Mouse (Mus musculus) E14TG2a.4 (cell line): ENCODE results near the gene Gm5089.

Experiments
- H3K27me3 ChIP-seq: 2 replicates; pipeline ENCODE4 v1.6.1; 2014; ENCODE audit warnings: low read length, control low read depth; ENCODE audit not compliant: insufficient read depth
- H3K36me3 ChIP-seq: 2 replicates; pipeline ENCODE4 v1.6.1; 2014; ENCODE audit warnings: low read length, control low read depth; ENCODE audit not compliant: insufficient read depth
- H3K4me1 ChIP-seq: replicated peaks from 2 replicates; pipeline ENCODE4 v1.6.1; 2014; ENCODE audit warnings: low read depth, low read length, control low read depth
- H3K4me3 ChIP-seq: replicated peaks from 2 replicates; pipeline ENCODE4 v1.5.1; 2014; ENCODE audit warnings: mild to moderate bottlenecking, low read length
- H3K9me3 ChIP-seq: 2 replicates; pipeline ENCODE4 v1.6.1; 2014; ENCODE audit warnings: low read length, control low read depth
- CTCF ChIP-seq: conservative IDR thresholded peaks from 2 replicates; pipeline ENCODE4 v1.5.1; 2014; ENCODE audit warnings: low read length
- NANOG ChIP-seq: IDR thresholded peaks from 2 replicates; pipeline ENCODE4 v1.6.1; 2014; ENCODE audit warnings: borderline replicate concordance, low read length, mixed read lengths
- POU5F1 ChIP-seq: IDR thresholded peaks from 2 replicates; pipeline ENCODE4 v1.6.1; 2014; ENCODE audit warnings: low read length, borderline replicate concordance

Gene Gm5089

DNA sequence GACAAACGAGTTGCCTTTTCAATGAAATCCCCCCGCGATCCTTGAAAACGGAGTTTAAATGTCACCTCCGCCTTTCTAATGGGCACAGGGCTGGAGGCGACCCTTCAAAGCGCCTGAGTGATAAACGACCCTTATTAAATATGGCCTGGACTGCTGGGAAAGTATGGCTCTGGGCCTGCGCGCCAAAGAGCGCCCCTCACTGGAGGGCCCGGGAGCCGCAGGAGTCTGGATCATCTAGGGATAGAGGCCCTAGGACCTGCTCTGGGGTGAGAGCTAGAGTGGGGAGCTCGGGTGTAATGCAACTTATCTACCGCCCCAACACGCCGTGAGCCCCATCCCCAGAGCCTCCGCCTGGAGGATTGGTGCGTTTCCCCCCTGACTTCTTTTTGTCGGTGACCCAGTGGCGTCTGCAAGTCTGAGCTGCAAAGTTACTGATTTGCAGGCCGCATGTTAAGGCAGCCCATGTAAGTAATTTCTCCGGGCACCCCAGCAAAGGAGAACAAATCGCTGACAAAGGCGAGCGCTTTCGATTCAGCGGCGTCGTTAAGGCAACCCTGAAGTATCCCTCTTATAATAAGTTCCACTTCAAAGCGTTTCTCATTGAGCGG lies 2.6 kb upstream of the Gm5089 start:
- TF ChIP-seq POU5F1 (no peak), CTCF (peak; percentile 68)
- Histone ChIP-seq H3K4me1 (peaks cover 54% of the 10 kb centered on the region), H3K36me3 (peaks cover 20% of the 10 kb centered on the region), H3K27me3 (peaks cover 46% of the 10 kb centered on the region), H3K9me3 (no peaks in the 10 kb centered on the region), H3K4me3 (peak overlapping the region; percentile 49; the same call in 1 of the 2 replicates)

DNA sequence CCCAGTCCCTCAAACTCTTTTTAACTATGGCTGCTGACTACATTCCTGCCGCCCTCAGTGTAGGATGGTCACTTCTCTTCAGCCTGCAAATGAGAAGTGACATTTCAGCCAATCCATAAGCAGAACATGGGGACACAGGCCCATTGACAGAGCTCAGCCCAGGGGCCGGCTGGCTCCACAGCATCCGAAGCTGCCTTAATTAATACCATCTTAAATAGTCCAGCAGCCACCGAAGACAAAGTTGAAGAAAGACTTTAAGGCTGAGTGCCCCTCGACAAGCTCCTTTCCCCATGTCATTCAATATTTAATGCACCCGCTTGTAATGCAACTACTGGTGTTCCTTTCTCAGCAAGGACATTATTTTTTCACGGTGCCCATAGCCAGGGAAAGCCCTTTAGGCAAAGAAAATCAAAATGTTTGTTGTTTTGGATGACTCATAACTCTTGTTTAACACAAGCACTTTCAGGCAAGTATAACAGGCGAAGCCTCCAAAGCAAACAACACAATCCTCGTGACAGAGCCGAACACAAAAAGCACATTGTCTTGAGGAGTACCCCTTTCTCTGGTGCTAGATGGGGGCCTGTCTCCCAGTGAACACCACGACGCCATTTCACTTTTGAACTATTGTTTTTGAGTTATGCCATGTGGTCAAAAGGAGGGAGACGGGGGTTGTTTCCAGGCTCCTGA lies 1.9 kb upstream of the Gm5089 start:
- TF ChIP-seq CTCF: no peak
- no peak for TF ChIP-seq NANOG
- no peak for TF ChIP-seq POU5F1
- Histone ChIP-seq H3K9me3 (no peaks in the 10 kb centered on the region), H3K27me3 (peaks cover 49% of the 10 kb centered on the region), H3K36me3 (peaks cover 14% of the 10 kb centered on the region), H3K4me1 (peaks cover 54% of the 10 kb centered on the region), H3K4me3 (0 out of 2 replicates have a peak overlapping the region, but pooled peaks have one; percentile 49)

DNA sequence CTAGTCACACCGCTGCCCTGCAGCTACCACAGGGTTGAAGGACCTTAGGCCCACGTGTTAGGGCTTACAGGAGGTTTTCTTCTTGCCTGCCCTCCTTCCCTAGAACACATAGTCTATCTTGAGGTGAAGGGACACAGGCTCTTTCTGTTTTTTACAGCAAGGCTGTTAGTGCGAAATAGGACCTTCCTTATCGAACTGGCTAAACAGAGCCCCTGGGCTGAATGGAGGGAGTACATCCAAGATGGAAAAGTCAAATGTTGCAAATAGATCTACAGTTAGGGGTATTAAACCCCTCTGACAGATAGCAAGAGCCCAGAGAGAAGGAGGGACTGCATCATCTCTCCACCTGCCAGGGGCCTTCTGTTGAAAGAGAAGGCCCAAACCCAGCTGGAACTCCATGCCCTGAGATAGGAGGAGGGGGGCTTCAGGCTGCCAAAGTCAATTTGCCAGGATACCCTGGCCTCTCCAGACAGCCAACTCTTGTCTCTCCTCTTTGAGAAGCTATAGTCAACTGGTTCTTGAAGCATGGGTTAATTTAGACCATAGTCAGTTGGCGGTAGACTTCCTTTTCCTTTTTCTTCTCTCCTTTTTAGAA lies 733 bp upstream of the Gm5089 start:
- H3K36me3 ChIP-seq: peaks cover 13% of the 10 kb centered on the region
- H3K9me3 ChIP-seq: no peaks in the 10 kb centered on the region
- TF ChIP-seq NANOG (no peak), POU5F1 (no peak), CTCF (no peak)
- peak overlapping the region; percentile 75 for H3K4me3 ChIP-seq
- peaks cover 51% of the 10 kb centered on the region for H3K27me3 ChIP-seq
- H3K4me1 ChIP-seq: peaks cover 54% of the 10 kb centered on the region

DNA sequence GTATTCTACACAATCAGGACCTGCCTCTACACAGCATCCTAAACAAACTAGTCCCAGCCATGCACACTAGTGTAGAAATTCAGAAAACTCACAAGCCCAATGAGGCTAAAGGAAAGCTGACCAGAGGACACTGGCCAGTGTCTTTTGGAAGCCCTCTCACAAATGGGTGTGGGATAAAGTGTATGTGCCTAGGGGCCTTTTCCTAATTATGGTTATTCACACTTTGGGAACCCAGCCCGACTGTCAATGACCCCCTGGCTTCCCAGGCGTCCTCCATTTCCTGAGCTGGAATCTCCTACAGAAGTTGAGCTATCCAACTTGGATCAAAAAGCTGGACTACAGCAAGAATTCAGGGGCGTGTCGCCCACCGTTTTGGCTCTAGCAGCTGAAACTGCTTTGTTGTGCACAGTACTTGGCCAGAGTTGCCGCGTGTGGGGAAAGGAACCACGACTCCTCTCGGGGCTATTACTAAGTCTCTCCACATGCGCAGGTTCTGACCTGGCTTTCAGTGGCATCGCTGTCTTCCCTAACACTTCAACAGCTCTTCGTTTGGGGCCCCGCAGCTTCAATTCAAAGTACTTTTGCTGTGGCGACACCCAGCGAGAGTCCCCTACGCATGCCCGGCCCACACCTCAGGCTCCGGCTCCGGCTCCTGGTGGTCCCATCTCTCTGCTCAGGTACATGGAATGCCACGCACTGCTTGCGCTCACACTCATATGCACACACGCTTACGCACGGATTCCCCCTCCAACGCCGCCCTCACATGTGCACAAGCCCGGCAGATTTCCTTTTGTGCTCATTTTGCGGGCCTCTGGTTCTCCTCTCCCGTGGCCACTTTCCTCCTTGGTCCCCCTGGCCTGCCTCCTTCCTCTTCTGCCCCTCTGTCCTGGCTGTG lies 1.1 kb downstream of the Gm5089 start:
- Histone ChIP-seq H3K27me3 (peaks cover 51% of the 10 kb centered on the region), H3K4me3 (peak overlapping the region; percentile 75), H3K36me3 (no peaks in the 10 kb centered on the region), H3K4me1 (peaks cover 46% of the 10 kb centered on the region), H3K9me3 (no peaks in the 10 kb centered on the region)
- TF ChIP-seq NANOG: no peak
- no peak for TF ChIP-seq CTCF
- no peak for TF ChIP-seq POU5F1

DNA sequence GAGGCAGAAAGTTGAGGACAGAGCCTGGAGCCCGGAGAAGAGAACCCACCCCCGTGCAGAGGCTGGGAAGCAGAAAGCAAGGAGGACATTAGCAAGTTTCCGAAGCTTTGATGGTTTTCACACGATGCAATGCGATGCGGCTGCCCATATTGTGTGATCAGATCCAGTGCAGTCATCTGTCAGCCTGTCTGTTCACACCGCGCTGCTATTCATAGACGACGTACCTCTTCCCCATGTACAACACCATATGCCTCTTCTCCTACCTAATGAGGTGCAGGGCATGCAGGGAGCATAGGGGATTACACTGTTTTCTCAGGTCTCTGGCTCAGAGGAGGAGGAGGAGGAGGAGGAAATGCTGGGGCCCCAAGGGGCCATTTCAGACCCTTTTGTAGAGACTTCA lies 14.1 kb downstream of the Gm5089 start:
- Histone ChIP-seq H3K9me3 (no peaks in the 10 kb centered on the region), H3K4me3 (no peak overlapping the region), H3K27me3 (peaks cover 31% of the 10 kb centered on the region), H3K4me1 (peaks cover 32% of the 10 kb centered on the region), H3K36me3 (no peaks in the 10 kb centered on the region)
- TF ChIP-seq NANOG: no peak
- TF ChIP-seq POU5F1: no peak
- TF ChIP-seq CTCF: no peak

DNA sequence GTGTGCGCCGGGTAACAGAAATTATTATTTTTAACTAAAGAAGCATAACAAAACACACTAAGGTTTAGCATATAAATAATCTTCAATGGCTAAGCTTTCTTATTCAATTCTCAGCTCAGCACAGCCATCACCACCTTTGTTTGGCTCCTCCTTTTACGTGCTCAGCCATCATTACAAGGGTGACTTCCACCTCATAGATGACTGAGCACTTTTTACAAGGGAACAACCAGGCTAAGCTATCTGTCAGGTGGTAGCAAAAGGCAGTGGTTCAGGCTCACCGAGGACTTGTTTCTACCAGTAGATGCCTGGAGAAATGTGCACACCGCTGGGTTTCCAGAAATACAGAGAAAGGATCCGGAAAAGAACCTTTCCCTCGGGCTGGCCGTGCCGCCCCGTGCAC lies 16.9 kb downstream of the Gm5089 start:
- Histone ChIP-seq H3K9me3 (no peaks in the 10 kb centered on the region), H3K4me3 (peak overlapping the region; percentile 41), H3K27me3 (peaks cover 25% of the 10 kb centered on the region), H3K36me3 (no peaks in the 10 kb centered on the region), H3K4me1 (peaks cover 43% of the 10 kb centered on the region)
- TF ChIP-seq CTCF (no peak), POU5F1 (no peak), NANOG (peak; percentile 98)

DNA sequence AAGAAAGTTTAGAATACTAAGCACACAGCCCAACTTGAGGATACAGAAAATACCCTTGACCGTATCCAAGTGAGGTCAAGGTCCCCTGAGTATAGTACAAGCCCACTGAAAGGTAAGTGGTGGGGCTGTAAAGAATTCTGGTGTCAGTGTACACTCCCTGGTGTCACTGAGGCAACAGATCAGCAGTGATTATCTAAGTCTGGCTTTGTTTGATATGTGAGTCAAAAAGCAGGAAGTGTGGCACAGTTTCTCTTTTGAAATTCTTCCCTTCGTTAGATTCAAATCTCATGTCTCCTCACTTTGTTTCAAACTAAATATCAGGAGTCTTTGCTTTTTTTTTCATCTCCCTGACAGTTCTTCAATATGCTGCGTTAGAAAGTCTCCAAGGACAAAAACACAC lies 18.4 kb downstream of the Gm5089 start:
- Histone ChIP-seq H3K9me3 (no peaks in the 10 kb centered on the region), H3K4me1 (peaks cover 46% of the 10 kb centered on the region), H3K36me3 (no peaks in the 10 kb centered on the region), H3K27me3 (peaks cover 24% of the 10 kb centered on the region), H3K4me3 (no peak overlapping the region)
- peak; percentile 29; the same call in 1 of the 2 replicates for TF ChIP-seq NANOG
- no peak for TF ChIP-seq POU5F1

DNA sequence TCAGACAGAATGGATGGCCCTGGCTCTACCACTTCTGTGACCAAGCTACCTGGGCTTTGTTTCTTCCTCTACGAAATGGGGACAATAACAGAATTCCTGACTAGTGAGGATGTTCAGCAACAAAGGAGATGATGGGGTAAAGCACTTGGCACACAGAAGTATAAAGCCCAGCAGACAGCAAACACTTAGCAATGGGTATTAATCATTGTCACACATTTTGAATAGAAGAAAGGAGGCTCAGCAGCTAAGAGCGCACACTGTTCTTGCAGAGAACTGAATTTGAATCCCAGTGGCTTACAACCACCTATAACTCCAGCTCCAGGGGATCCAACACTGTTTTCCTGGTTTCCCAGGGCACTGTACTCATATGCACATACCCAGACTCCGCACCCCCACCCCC lies 23.3 kb downstream of the Gm5089 start:
- TF ChIP-seq CTCF (no peak), NANOG (no peak), POU5F1 (no peak)
- Histone ChIP-seq H3K4me1 (peaks cover 44% of the 10 kb centered on the region), H3K27me3 (no peaks in the 10 kb centered on the region), H3K36me3 (no peaks in the 10 kb centered on the region), H3K9me3 (no peaks in the 10 kb centered on the region), H3K4me3 (no peak overlapping the region)
